Mouse (Mus musculus) monocyte, adult 5-6 weeks (primary cell): ENCODE data around the gene Fam13c. TPM values are rescaled to one million over a fixed set of nuclear protein-coding genes. Genes with fewer than 3 reads are reported as not detected.

Experiments
- ATAC-seq: fragments of 153-309, 156-312 bp; replicated peaks from 2 replicates; pipeline ENCODE4 v1.8.0; 2017; ENCODE audit warnings: mild to moderate bottlenecking; ENCODE audit not compliant: low TSS enrichment, insufficient number of reproducible peaks, severe bottlenecking, poor library complexity, low FRiP score
- total RNA-seq: library from RNA; stranded (forward); fragments of 200-1000, 200-491, 200-594 nt; gene quantifications from 3 replicates; pipeline ENCODE4 v1.2.3, GENCODE M21; 2017

The Fam13c gene
- total RNA-seq, 1 experiment from 2014 or later: not detected

- no peak for ATAC-seq
Observed at GRCm38 (mm10) chr10:70506499-70507168, 66.4 kb downstream of the Fam13c start.

- ATAC-seq: no peak
Observed at GRCm38 (mm10) chr10:70507880-70508279, 67.6 kb downstream of the Fam13c start.

- no peak for ATAC-seq
Observed at GRCm38 (mm10) chr10:70514848-70515247, 74.6 kb downstream of the Fam13c start.

DNA sequence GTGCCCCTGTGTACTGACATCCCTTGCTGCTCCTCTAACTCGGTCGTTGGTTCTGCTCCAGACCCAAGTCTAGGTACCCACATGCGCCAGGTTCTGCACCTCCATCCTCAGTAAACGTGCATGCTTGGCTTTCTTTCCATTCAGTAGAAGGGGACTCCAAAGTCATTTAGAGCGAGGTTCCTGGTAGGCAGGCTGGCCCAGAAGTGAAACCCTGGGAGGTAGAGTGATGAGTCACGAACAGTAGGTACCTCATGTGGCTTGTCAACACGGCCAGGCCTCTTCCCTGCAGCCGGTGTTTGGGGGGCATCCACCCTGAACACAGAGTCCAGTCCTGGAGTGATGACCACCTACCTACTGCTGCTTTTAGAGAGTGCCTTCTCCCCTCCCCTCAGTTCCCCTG is 76.4 kb downstream of the Fam13c start:
- ATAC-seq: no peak

- ATAC-seq: no peak
Observed at GRCm38 (mm10) chr10:70519640-70520099, 79.4 kb downstream of the Fam13c start.

DNA sequence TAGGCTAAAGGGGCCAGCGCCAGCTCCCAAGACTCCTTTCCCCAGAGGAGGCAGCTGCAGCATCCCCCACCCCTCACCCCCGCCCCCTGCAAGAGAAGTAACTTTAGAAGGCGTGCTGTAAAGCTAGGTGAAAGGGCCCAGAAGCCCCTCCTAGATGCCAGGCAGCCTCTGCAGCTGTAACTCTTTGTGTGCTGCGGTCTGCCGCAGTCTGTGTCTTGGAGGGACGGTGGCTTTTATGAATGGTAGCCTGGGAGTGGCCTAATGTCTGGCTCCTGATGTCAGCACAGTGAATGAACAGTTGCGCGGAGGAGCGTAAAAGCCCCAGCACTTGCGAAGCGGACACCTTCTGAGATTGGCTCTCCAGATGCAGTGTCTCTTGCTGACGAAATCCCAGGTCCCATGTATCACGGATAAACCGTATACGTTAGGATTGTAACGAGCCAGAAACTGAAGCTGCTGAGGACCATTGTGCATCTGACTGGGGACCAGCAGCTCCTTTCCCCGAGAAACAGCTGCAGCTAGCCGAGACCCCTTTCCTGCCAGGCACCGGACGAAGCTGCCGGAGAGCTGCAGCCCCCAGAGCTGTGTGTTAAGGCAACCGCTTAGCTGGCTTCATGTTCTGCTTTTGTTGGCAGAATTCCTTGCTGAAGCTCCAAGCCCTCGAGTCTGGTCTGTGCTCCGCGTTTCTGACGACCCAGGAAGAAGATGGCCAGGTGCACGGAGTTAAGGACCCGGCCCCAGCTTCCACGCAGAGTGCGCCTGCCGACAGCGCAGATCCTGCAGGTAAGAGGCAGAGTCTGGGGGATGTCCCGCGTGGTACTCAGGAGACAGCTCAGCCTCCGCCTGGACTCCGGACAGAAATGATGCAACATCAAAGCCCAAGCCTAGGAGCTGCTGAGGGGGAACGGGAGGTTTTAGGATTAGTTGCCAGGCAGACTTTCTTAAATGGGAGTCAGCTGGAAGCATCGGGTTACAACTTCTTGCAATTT is 80.2 kb downstream of the Fam13c start:
- no peak for ATAC-seq

DNA sequence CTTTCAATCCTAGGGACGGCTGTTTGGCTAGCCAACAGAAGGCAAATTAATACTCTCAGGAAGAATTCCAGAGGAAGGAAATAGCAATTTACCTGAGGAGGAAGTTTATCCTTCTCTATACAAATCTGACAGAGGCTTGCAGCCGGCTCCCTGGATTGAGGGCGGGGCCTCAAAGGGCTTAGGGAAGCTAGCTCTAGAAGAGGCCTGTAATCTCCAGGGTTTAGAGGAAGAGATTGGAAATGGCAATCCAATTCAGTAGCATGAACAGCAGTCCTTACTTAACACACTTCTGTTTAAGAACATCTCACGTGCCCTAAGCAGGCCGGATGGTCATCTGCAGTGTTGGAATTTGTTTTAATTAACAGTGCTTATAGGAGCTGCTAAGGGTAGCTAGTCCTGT is 81.1 kb downstream of the Fam13c start:
- no peak for ATAC-seq

- ATAC-seq: no peak
Observed at GRCm38 (mm10) chr10:70530185-70530823, 90.0 kb downstream of the Fam13c start.

- no peak for ATAC-seq
Observed at GRCm38 (mm10) chr10:70532249-70532648, 92.0 kb downstream of the Fam13c start.

- ATAC-seq: no peak
Observed at GRCm38 (mm10) chr10:70533301-70533781, 93.1 kb downstream of the Fam13c start.

DNA sequence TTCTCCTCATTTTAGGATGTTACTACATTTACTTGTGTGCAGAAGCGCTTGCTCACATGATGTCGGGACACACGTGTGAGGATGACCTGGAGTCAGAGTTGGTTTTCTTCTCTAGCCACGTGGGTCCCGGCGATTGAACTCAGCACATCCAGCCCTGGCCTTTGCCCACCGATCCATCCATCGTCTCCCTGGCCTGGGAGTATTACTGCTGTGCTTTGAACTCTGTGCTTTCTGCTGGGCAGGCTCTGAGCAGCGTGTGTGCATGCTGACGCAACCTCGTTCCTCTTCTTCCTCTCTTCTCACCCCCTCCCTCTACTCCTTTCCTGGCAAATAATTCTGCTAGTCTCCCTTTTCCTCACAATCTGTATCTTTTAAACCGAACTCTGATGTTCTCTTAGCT is 93.7 kb downstream of the Fam13c start:
- ATAC-seq: no peak

GRCm38 (mm10) chr10:70534571-70534970 is 94.3 kb downstream of the Fam13c start:
- ATAC-seq: no peak

DNA sequence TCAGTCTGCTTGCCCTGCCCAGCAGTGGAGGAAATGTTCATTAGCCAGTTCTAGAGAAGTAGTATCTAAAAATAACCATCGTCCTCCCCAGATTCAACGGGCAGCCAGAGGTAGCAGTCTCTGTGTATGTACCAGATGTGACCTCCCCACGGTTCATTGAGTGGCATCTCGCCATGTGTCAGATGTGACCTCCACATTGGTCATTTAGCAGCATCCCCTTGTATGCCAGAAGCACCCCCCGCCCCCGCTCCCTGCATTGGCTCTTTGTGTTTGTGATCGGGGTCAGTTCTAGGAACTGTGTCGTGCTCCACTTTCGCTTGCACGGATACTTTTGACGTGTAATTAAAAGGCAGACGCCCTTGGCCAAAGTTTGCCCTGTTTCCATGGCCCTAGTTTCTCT is 95.1 kb downstream of the Fam13c start:
- ATAC-seq: no peak

DNA sequence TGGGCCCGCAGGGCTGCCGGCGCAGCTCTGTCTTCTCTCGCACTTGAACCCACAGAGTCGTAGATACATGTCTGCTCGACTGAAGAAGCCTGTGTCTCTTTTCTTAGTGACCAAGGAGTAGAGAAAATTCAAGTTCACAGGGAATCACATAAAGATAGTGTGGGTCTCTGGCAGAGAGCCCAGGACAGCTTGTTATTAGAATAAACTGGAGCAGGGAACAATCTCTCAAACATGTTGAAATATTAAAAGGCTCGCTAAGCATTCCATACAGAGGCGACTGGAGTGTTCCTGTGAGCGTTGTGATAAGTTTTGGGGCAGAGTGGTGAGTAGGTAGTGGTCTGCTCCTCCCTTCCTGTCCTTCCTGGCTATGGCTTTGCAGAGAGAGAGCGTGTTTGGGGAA is 97.4 kb downstream of the Fam13c start:
- ATAC-seq: no peak

DNA sequence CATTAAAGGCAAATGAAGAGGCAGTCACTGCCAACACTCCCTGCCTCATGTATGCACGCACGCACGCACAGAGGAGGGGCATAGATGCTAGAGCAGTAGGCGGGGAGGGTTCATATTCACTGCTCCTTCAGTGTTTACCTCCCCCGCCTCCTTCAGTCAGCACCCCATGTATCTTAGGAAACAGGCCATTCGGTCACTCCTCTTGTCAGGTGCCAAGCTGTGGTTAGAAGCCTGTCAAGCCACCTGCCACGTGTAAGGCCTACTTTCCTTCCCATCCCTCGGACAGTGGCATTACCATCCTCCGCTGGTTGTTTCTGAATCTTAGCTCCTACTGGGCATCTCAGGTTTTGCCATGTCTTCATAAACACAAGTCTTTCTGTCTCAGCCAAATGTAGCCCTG is 99.0 kb downstream of the Fam13c start:
- ATAC-seq: no peak

- no peak for ATAC-seq
Observed at GRCm38 (mm10) chr10:70540456-70541195, 100.3 kb downstream of the Fam13c start.

- ATAC-seq: no peak
Observed at GRCm38 (mm10) chr10:70542857-70543256, 102.6 kb downstream of the Fam13c start.

- no peak for ATAC-seq
Observed at GRCm38 (mm10) chr10:70552531-70552930, 112.2 kb downstream of the Fam13c start.

- ATAC-seq: no peak
Observed at GRCm38 (mm10) chr10:70563636-70564035, 123.4 kb downstream of the Fam13c start.
